Mouse (Mus musculus) spleen, postnatal 4 days (tissue): Measurements from ENCODE around the gene Adamts4.

ENCODE experiments used
- DNase-seq, 2 experiments: peaks; one replicate each; pipeline ENCODE4 v3.0.0; 2022; ENCODE audit warnings: low spot score in 2 of 2

Gene Adamts4

DNA sequence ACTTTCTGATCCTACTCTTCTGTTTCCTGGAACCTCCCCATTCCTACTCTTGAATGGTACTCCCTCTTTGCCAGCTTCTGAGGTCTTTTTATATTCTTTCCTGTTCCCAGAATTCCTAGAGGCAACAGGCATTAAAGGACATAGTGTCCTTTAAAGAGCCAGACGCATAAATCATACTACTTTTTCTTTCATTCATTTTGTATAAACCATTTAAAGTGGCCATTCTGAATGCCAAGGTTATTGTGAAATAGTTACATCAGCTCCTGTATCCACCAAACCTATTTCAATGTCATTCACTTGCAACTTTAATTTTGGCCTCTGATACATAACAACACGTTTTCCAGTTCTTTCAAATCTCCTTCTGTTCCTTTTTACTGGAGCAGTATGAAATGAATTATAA is 59.1 kb downstream of the Adamts4 start:
- no peak for DNase-seq
